Mouse (Mus musculus) thymus, postnatal 25 days (tissue): ENCODE data around the gene Cdk2.
"Not testable (repeated sequence)": the region's sequence is repeated elsewhere in the genome, so short reads cannot be mapped to it uniquely, and the experiment has no call there.

ENCODE experiments used
- DNase-seq: peaks from one replicate; pipeline ENCODE4 v3.0.0; 2022

Gene Cdk2

GRCm38 (mm10) chr10:128704491-128705316, at the start of gene Cdk2:
Gene Cdk2, minus strand, starts transcription at chr10:128705031.
- peak; percentile 94 for DNase-seq

- DNase-seq = peak; percentile 85
Measured at GRCm38 (mm10) chr10:128748252-128748864, 43.5 kb upstream of the Cdk2 start.

GRCm38 (mm10) chr10:128747646-128748251, 42.9 kb upstream of the Cdk2 start, which contains the start of gene Pym1:
Gene Pym1, plus strand, starts transcription at chr10:128747889.
- DNase-seq = peak; percentile 76

- no peak for DNase-seq
Measured at GRCm38 (mm10) chr10:128746972-128747645, 42.3 kb upstream of the Cdk2 start.

- DNase-seq = peak; percentile 87
Measured at GRCm38 (mm10) chr10:128745946-128746613, 41.2 kb upstream of the Cdk2 start.

- peak; percentile 81 for DNase-seq
Measured at GRCm38 (mm10) chr10:128744680-128745601, 40.1 kb upstream of the Cdk2 start, which contains the start of gene Dgka. Gene Dgka, minus strand, starts transcription at chr10:128744855.

- no peak for DNase-seq
Measured at GRCm38 (mm10) chr10:128744211-128744610, 39.4 kb upstream of the Cdk2 start.

- peak; percentile 77 for DNase-seq
Measured at GRCm38 (mm10) chr10:128743791-128744191, 39.0 kb upstream of the Cdk2 start.

- DNase-seq = no peak
Measured at GRCm38 (mm10) chr10:128743235-128743634, 38.4 kb upstream of the Cdk2 start.

GRCm38 (mm10) chr10:128742616-128743015, 37.8 kb upstream of the Cdk2 start:
- no peak for DNase-seq

- no peak for DNase-seq
Measured at GRCm38 (mm10) chr10:128740296-128740695, 35.5 kb upstream of the Cdk2 start.

GRCm38 (mm10) chr10:128737435-128737834, 32.6 kb upstream of the Cdk2 start:
- no peak for DNase-seq

GRCm38 (mm10) chr10:128731992-128732391, 27.2 kb upstream of the Cdk2 start:
- no peak for DNase-seq

- DNase-seq = peak; percentile 69
Measured at GRCm38 (mm10) chr10:128731002-128731433, 26.2 kb upstream of the Cdk2 start.

- DNase-seq = no peak
Measured at GRCm38 (mm10) chr10:128728059-128728458, 23.2 kb upstream of the Cdk2 start.

GRCm38 (mm10) chr10:128725466-128725865, 20.6 kb upstream of the Cdk2 start:
- not testable (repeated sequence) for DNase-seq

- peak; percentile 80 for DNase-seq
Measured at GRCm38 (mm10) chr10:128715559-128716537, 11.0 kb upstream of the Cdk2 start.

- DNase-seq = not testable (repeated sequence)
Measured at GRCm38 (mm10) chr10:128711318-128711717, 6.5 kb upstream of the Cdk2 start.

GRCm38 (mm10) chr10:128705317-128705693, 474 bp upstream of the Cdk2 start:
- no peak for DNase-seq

- DNase-seq = no peak
Measured at GRCm38 (mm10) chr10:128703895-128704294, 936 bp downstream of the Cdk2 start, which contains the start of gene Pmel. Gene Pmel, plus strand, starts transcription at chr10:128704195.
